Mouse (Mus musculus) layer of hippocampus, postnatal 14 days (tissue): ENCODE results near the gene Vmn1r42. TPM values are rescaled to one million over a fixed set of nuclear protein-coding genes. Genes with fewer than 3 reads are reported as not detected.
"Not testable (repeated sequence)": the region's sequence is repeated elsewhere in the genome, so short reads cannot be mapped to it uniquely, and the experiment has no call there.

Experiments used
- DNase-seq, 2 experiments: peaks; one replicate each; pipeline ENCODE4 v3.0.0; 2021 to 2022; ENCODE audit warnings: low spot score in 2 of 2, mixed read lengths in 1 of 2
- long read RNA-seq, 2 experiments: library from polyadenylated mRNA; stranded (forward); transcript quantifications; one replicate each; pipeline ENCODE4 v2.0.0; 2021
- total RNA-seq, 2 experiments: library from RNA; stranded (reverse); gene quantifications; 2 replicates each; pipeline ENCODE4 v1.2.3; 2021

Vmn1r42 gene
- not detected for total RNA-seq
- long read RNA-seq, experiment 1, result 0 reads
- long read RNA-seq, experiment 2, result 0 reads

GRCm38 (mm10) chr6:89876313-89876712, at the start of gene Vmn1r42, which contains the start of gene Vmn1r43:
Gene Vmn1r42, minus strand, starts transcription at chr6:89876413.
Gene Vmn1r43, minus strand, starts transcription at chr6:89876413.
- DNase-seq, result not testable (repeated sequence)

- DNase-seq, result no peak
Observed at GRCm38 (mm10) chr6:89883812-89884211, 7.6 kb upstream of the Vmn1r42 start.

- no peak for DNase-seq
Observed at GRCm38 (mm10) chr6:89883360-89883759, 7.1 kb upstream of the Vmn1r42 start, which contains the start of gene Vmn1r44. Gene Vmn1r44, plus strand, starts transcription at chr6:89883660.

DNA sequence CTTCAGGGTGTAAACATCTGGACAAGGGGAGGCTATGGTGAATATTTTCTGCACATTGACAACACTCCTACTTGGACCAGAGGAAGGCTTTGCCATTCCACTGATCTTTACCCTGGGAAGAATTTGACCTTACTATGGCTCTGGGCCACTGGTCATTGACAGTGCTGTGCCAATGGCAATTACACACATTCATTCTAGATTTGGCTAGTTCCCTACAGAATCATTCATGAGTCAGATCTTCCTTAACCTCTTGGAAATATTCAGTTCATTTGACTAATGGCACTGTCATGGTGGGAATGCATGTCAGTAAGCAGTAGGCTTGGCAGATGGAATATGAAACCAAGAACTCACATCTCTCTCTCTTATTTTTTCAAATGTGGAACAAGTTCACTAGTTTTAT, 4.7 kb upstream of the Vmn1r42 start:
- no peak for DNase-seq

DNA sequence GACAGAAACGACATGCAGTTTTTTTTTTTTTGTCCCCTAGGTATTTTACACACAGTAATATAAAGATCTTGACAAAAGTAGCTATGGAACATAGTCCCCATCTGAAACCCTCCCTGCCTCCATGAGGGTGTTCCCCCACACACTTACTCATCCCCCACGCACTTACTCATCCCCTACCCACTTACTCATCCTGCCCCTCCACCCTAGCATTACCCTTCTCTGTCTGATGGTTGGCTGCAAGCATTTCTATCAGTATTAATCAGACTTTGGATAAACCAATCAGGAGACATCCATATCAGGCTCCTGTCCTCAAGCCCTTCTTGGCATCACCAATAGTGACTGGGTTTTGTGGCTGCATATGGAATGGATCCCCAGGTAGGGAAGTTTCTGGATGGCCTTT, 750 bp upstream of the Vmn1r42 start:
- no peak for DNase-seq

- DNase-seq, result no peak
Observed at GRCm38 (mm10) chr6:89867976-89868375, 8.2 kb downstream of the Vmn1r42 start.

DNA sequence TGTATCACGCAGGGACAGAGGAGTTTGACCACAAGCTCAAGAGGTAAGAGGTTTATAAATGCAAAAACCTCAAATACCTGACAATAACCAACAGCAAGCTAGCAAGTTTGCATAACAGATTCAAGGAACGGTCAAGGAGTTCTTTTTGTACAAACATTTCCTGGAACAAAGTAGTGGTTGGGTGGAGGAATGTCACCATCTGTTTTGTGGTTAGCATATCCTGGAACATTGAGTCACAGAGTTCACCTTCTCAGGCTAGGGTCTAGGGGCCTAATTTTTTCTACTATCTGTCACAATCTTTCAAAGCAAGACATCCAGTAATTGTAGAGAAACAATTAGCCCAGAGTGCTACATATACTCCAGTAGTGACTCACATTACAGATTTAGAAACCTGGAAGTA, 8.9 kb downstream of the Vmn1r42 start:
- DNase-seq, result no peak

DNA sequence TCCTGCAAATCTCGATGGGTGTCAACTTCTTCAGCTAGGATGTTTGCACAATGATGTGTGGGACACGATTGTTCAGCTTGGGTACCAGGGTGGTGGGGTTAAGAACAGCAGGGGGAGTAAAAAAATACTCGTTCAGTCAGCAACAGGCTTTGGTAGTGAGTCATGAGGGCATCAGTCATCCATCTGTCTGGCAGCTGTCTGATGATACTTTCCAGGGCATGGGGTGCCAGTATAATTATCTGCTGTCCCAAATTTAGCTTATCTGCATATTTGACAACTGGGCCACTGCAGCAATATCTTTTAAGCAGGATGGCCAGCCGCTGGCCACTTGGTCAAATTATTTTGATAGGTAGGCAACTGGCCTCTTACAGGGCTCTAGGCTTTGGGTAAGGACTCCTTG, 12.4 kb downstream of the Vmn1r42 start:
- DNase-seq, result no peak

GRCm38 (mm10) chr6:89859839-89860238, 16.4 kb downstream of the Vmn1r42 start:
- no peak for DNase-seq

- no peak for DNase-seq
Observed at GRCm38 (mm10) chr6:89857552-89857951, 18.7 kb downstream of the Vmn1r42 start.

Other genes starting within 250 kb of the Vmn1r42 start
- 1 to 10 TPM; 4.8 to 5.2 TPM for gene Txnrd3, start 232.4 kb downstream of the Vmn1r42 start, total RNA-seq
- gene Vmn1r40, start 168.9 kb downstream of the Vmn1r42 start, total RNA-seq, result not detected
- gene Vmn1r41, start 135.6 kb downstream of the Vmn1r42 start, total RNA-seq, result not detected
- not detected for gene Vmn1r43, start within 50 bp of the Vmn1r42 start, total RNA-seq
- not detected for gene Vmn1r44, start 7.2 kb upstream of the Vmn1r42 start, total RNA-seq
- gene Vmn1r45, start 64.2 kb upstream of the Vmn1r42 start, total RNA-seq, result not detected
- not detected for gene Vmn1r46, start 92.9 kb upstream of the Vmn1r42 start, total RNA-seq
- not detected for gene Vmn1r47, start 139.7 kb upstream of the Vmn1r42 start, total RNA-seq
- gene Vmn1r48, start 160.4 kb upstream of the Vmn1r42 start, total RNA-seq, result not detected
- not detected for gene Vmn1r49, start 202.1 kb upstream of the Vmn1r42 start, total RNA-seq
- not detected for gene Vmn1r50, start 225.0 kb upstream of the Vmn1r42 start, total RNA-seq
- gene Vmn1r51, start 246.2 kb upstream of the Vmn1r42 start, total RNA-seq, result not detected